Mouse (Mus musculus) limb, embryonic 12.5 days (tissue): ENCODE measurements around the gene Lnpk. TPM values are rescaled to one million over a fixed set of nuclear protein-coding genes. Genes with fewer than 3 reads are reported as not detected.
A peak's percentile ranks its signal among the peaks of the same experiment; 100 is the strongest.

Source experiments
- ATAC-seq: fragments of 200-750 bp; cut with Nextera tagmentation; 2 replicates; pipeline ENCODE4 v1.8.0; 2017; ENCODE audit warnings: low read depth, moderate TSS enrichment; ENCODE audit not compliant: insufficient number of reproducible peaks, insufficient read depth, low FRiP score, low TSS enrichment
- H3K27ac ChIP-seq: fragments of 300-500 bp; sonication (generic); 2 replicates; pipeline ENCODE4 v1.5.1; 2016; ENCODE audit warnings: mild to moderate bottlenecking, moderate library complexity
- H3K27me3 ChIP-seq: fragments of 300-500 bp; sonication (generic); 2 replicates; pipeline ENCODE4 v1.6.1; 2016; ENCODE audit warnings: mild to moderate bottlenecking, moderate library complexity
- H3K36me3 ChIP-seq: fragments of 300-500 bp; sonication (generic); 2 replicates; pipeline ENCODE4 v1.6.1; 2016; ENCODE audit warnings: mild to moderate bottlenecking, moderate library complexity
- H3K4me1 ChIP-seq: fragments of 300-500 bp; sonication (generic); replicated peaks from 2 replicates; pipeline ENCODE4 v1.6.1; 2016
- H3K4me2 ChIP-seq: fragments of 300-500 bp; sonication (generic); 2 replicates; pipeline ENCODE4 v1.6.1; 2016; ENCODE audit warnings: mild to moderate bottlenecking, moderate library complexity
- H3K4me3 ChIP-seq: fragments of 300-500 bp; sonication (generic); replicated peaks from 2 replicates; pipeline ENCODE4 v1.5.1; 2016; ENCODE audit warnings: mild to moderate bottlenecking
- H3K9ac ChIP-seq: fragments of 300-500 bp; sonication (generic); replicated peaks from 2 replicates; pipeline ENCODE4 v1.6.1; 2016; ENCODE audit warnings: mild to moderate bottlenecking, moderate library complexity
- H3K9me3 ChIP-seq: fragments of 300-500 bp; sonication (generic); 2 replicates; pipeline ENCODE4 v1.6.1; 2016; ENCODE audit warnings: mild to moderate bottlenecking, moderate library complexity
- WGBS: fragments of 180-500 bp; shearing (Covaris S2); methylation state at CpG from one replicate; pipeline ENCODE4 v1.1.7; 2016; 5-methylcytosine and 5-hydroxymethylcytosine counted together
- polyA plus RNA-seq: library from polyadenylated mRNA; unstranded; fragments of >200 nt; fragmentation: Nextera tagmentation; extraction: Ambion mirVana; gene quantifications from 2 replicates; pipeline ENCODE4 v1.2.1, GENCODE M21; 2016

The Lnpk gene
- 80.8 and 90.7 TPM in 2 replicates for polyA plus RNA-seq

- Histone ChIP-seq H3K36me3 (no peaks in the 10 kb centered on the region), H3K4me2 (peak within 1 kb of the TSS; percentile 84), H3K27me3 (no peaks in the 10 kb centered on the region), H3K27ac (peak within 1 kb of the TSS; percentile 88), H3K9ac (peak within 1 kb of the TSS; percentile 95), H3K4me1 (peaks cover 9% of the 10 kb centered on the region), H3K4me3 (peak within 1 kb of the TSS; percentile 97), H3K9me3 (no peaks in the 10 kb centered on the region)
- WGBS: under 1% methylated on average over 34 of the region's 34 CpGs
- ATAC-seq: peak; percentile 98
Measured at GRCm38 (mm10) chr2:74578843-74579489, at the start of gene Lnpk. Lnpk (minus strand) TSS chr2:74579435.

DNA sequence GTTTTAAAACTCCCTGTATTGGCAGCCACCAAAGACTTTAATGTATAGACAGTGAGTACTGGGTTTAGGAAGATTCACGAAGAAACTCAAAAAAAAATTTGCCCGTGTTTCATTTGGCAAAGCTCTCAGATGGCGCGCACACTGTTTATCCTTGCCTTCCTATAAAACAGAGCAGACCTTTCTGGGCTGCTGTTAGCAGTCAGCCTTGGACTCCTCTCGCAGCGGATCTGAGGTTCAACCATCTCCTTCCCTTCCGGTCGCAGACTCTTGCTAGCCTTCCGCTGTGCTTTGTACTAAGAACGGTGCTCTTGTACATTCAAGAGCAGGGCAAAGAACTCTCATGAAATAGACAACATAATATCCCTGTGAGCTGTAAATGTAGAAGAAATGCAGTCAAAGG, 41.1 kb upstream of the Lnpk start:
- H3K4me2 ChIP-seq: peak overlapping the region; percentile 53
- peaks cover 24% of the 10 kb centered on the region for H3K4me1 ChIP-seq
- H3K27ac ChIP-seq: peak overlapping the region; percentile 95
- WGBS: 46% methylated on average over 10 of the region's 10 CpGs
- peak overlapping the region; percentile 17; the same call in 1 of the 2 replicates for H3K4me3 ChIP-seq
- H3K27me3 ChIP-seq: no peaks in the 10 kb centered on the region
- peak overlapping the region; percentile 48; the same call in 1 of the 2 replicates for H3K9ac ChIP-seq
- no peaks in the 10 kb centered on the region for H3K9me3 ChIP-seq
- ATAC-seq: no peak
- no peaks in the 10 kb centered on the region for H3K36me3 ChIP-seq

DNA sequence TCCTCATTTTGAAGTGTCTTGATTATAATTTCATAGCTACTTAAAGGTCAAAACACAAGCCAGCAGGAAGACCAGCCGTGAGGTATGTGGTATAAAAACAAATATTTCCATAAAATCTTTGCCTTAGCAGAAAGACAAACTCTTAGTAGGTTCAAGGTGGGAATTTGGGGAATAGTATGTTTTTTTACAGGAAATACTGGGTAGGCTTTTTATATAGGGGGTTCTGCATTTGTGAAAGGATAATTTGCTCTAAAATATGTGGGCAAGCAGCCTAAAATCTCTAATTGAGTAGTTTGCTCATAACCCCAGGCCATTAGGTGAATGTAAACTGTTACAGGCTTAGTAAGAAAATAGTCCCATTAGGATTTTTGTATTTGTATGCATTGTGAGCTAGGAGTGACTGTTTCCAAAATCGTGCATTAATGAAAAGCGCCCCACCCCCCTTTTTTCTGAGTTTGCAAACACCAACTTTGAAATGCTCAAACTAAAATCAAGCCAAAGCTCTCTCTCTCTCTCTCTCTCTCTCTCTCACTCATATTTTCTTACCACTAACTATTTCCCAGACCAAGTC, 40.5 kb upstream of the Lnpk start:
- Histone ChIP-seq H3K4me1 (peaks cover 24% of the 10 kb centered on the region), H3K4me2 (peak overlapping the region; percentile 53), H3K9me3 (no peaks in the 10 kb centered on the region), H3K27ac (peak overlapping the region; percentile 95), H3K36me3 (no peaks in the 10 kb centered on the region), H3K4me3 (no peak overlapping the region), H3K27me3 (no peaks in the 10 kb centered on the region), H3K9ac (no peak overlapping the region)
- WGBS: 31% methylated on average over 3 of the region's 3 CpGs
- peak; percentile 70; the same call in 1 of the 2 replicates for ATAC-seq

GRCm38 (mm10) chr2:74617706-74618105, 38.5 kb upstream of the Lnpk start:
- H3K4me3 ChIP-seq: no peak overlapping the region
- H3K4me1 ChIP-seq: peaks cover 24% of the 10 kb centered on the region
- WGBS: 30% methylated on average over 9 of the region's 9 CpGs
- H3K9ac ChIP-seq: no peak overlapping the region
- no peaks in the 10 kb centered on the region for H3K36me3 ChIP-seq
- H3K4me2 ChIP-seq: peak overlapping the region; percentile 20; the same call in 1 of the 2 replicates
- H3K9me3 ChIP-seq: peaks cover 9% of the 10 kb centered on the region; the same call in 1 of the 2 replicates
- no peak overlapping the region for H3K27ac ChIP-seq
- no peaks in the 10 kb centered on the region for H3K27me3 ChIP-seq
- no peak for ATAC-seq

DNA sequence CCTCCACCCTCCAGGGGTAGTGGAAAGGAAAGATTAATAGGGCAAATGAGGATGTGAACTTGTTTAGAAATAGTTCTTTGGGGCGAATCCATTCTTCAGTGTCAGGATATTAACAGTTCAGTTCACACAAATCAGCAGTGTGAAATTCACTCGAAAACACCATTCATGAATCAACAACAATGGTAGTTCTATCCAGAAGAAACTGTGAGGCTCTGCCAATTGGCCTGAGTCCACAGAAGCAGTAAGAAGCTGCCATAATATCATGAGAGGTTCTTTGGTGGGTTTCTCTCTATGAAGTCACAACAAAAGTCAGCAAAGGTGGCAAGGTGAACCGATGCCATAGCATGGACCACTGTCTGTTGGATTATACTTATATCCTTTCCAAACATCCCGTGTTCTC, 32.2 kb upstream of the Lnpk start:
- ATAC-seq: no peak
- H3K4me1 ChIP-seq: no peaks in the 10 kb centered on the region
- H3K27ac ChIP-seq: no peak overlapping the region
- H3K4me3 ChIP-seq: no peak overlapping the region
- no peak overlapping the region for H3K4me2 ChIP-seq
- H3K9me3 ChIP-seq: peaks cover 14% of the 10 kb centered on the region; the same call in 1 of the 2 replicates
- H3K27me3 ChIP-seq: no peaks in the 10 kb centered on the region
- WGBS: 85% methylated on average over 4 of the region's 4 CpGs
- H3K9ac ChIP-seq: no peak overlapping the region
- no peaks in the 10 kb centered on the region for H3K36me3 ChIP-seq

DNA sequence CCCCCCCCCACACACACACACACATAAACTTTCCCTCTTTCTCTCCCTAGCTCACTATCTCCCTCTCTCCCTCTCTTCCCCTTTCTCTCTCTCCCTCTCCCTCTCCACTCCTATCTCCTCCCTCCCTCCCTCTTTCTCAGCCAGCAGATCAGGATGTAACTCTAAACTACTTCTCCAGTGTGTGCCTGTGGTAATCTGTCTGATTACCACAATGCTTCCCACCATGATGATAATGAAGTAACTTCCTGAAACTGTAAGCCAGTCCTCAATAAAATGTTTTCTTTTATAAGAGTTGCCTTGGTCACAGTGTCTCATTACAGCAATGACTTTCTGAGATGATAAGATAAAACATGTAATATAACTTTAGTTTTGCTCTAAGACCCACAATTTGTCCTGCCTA, 30.1 kb upstream of the Lnpk start:
- ATAC-seq: no peak

GRCm38 (mm10) chr2:74606087-74606760, 27.0 kb upstream of the Lnpk start:
- WGBS: 87% methylated on average over 5 of the region's 5 CpGs
- Histone ChIP-seq H3K36me3 (no peaks in the 10 kb centered on the region), H3K27ac (no peak overlapping the region), H3K4me2 (no peak overlapping the region), H3K27me3 (no peaks in the 10 kb centered on the region), H3K9ac (no peak overlapping the region), H3K4me3 (no peak overlapping the region), H3K4me1 (peaks cover 10% of the 10 kb centered on the region; the same call in 1 of the 2 replicates), H3K9me3 (no peaks in the 10 kb centered on the region)
- ATAC-seq: no peak

More for the DNA sequence above, 30.1 kb upstream of the Lnpk start:
- Histone ChIP-seq H3K4me1 (no peaks in the 10 kb centered on the region), H3K9me3 (peaks cover 13% of the 10 kb centered on the region; the same call in 1 of the 2 replicates), H3K4me3 (no peak overlapping the region), H3K9ac (no peak overlapping the region), H3K36me3 (no peaks in the 10 kb centered on the region), H3K27ac (no peak overlapping the region), H3K4me2 (no peak overlapping the region), H3K27me3 (no peaks in the 10 kb centered on the region)

DNA sequence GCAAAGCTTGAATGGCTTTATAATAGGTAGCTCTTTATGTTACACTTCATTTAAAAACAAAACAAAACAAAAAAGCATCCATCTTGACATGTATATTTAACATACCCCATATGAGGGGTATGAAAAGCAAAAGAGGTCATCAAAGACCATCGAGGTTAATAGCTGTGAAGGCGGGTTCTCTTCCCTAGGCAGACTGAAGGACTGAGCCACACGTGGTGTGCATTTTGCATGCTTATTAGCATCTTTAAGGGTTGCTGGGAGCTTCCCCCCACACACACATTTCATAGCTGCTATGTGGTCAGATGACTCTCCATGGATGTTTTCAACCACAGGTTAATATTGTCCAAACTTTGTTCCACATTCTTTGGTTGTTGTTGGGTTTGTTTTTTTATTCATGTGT, 24.8 kb upstream of the Lnpk start:
- WGBS: 52% methylated on average over 3 of the region's 3 CpGs
- Histone ChIP-seq H3K36me3 (no peaks in the 10 kb centered on the region), H3K9me3 (no peaks in the 10 kb centered on the region), H3K4me2 (no peak overlapping the region), H3K4me1 (peaks cover 10% of the 10 kb centered on the region; the same call in 1 of the 2 replicates), H3K27ac (no peak overlapping the region), H3K27me3 (no peaks in the 10 kb centered on the region), H3K4me3 (no peak overlapping the region), H3K9ac (no peak overlapping the region)
- ATAC-seq: no peak

- WGBS: 77% methylated on average over 5 of the region's 5 CpGs
- no peak for ATAC-seq
- no peaks in the 10 kb centered on the region for H3K27me3 ChIP-seq
Measured at GRCm38 (mm10) chr2:74602483-74602882, 23.2 kb upstream of the Lnpk start.

DNA sequence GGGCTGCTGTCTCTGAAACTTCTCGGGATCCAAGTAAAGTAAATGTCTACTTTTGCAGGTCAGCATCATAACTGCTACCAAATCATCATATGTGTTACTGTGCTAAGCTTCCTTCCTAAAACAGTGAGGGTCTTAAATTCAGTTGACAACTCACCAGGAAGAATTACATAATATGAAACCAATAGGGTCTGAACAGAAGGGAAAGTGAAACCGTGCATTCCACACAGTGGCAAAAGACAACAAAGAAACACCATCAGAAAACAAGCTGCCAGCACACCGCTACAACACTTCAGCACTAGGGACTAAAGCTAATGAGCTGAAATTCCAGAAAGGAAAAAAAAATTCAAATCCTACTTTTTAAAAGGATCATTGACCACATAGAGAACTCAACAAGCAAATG, 17.9 kb upstream of the Lnpk start:
- H3K27me3 ChIP-seq: no peaks in the 10 kb centered on the region
- ATAC-seq: no peak
- WGBS: 86% methylated on average over 3 of the region's 3 CpGs
- no peak overlapping the region for H3K9ac ChIP-seq
- no peaks in the 10 kb centered on the region for H3K36me3 ChIP-seq
- no peaks in the 10 kb centered on the region for H3K9me3 ChIP-seq
- no peak overlapping the region for H3K27ac ChIP-seq
- H3K4me1 ChIP-seq: peaks cover 6% of the 10 kb centered on the region; the same call in 1 of the 2 replicates
- H3K4me2 ChIP-seq: no peak overlapping the region
- no peak overlapping the region for H3K4me3 ChIP-seq

More at GRCm38 (mm10) chr2:74602483-74602882, 23.2 kb upstream of the Lnpk start:
- Histone ChIP-seq H3K9me3 (no peaks in the 10 kb centered on the region), H3K4me1 (peaks cover 10% of the 10 kb centered on the region; the same call in 1 of the 2 replicates), H3K36me3 (no peaks in the 10 kb centered on the region), H3K27ac (no peak overlapping the region), H3K4me3 (no peak overlapping the region), H3K4me2 (no peak overlapping the region), H3K9ac (no peak overlapping the region)

- Histone ChIP-seq H3K27ac (no peak overlapping the region), H3K4me3 (no peak overlapping the region), H3K9me3 (no peaks in the 10 kb centered on the region), H3K36me3 (no peaks in the 10 kb centered on the region), H3K4me1 (no peaks in the 10 kb centered on the region), H3K27me3 (no peaks in the 10 kb centered on the region), H3K4me2 (no peak overlapping the region), H3K9ac (no peak overlapping the region)
- no peak for ATAC-seq
Measured at GRCm38 (mm10) chr2:74596094-74596493, 16.9 kb upstream of the Lnpk start.
